Mouse (Mus musculus) bone marrow, adult 2 months (tissue): ENCODE measurements around the gene Ncbp3. TPM values are rescaled to one million over a fixed set of nuclear protein-coding genes. Genes with fewer than 3 reads are reported as not detected.

Experiments
- H3K27ac ChIP-seq: fragments of 200-500 bp; 2 replicates; pipeline ENCODE4 v1.5.1; 2012; ENCODE audit warnings: low read depth, mild to moderate bottlenecking, control low read depth, inconsistent platforms, low read length; ENCODE audit not compliant: control insufficient read depth, poor library complexity, insufficient read depth
- H3K4me1 ChIP-seq: fragments of 200-500 bp; 2 replicates; pipeline ENCODE4 v1.6.1; 2011; ENCODE audit warnings: low read length; ENCODE audit not compliant: control insufficient read depth, insufficient read depth
- H3K4me3 ChIP-seq: fragments of 200-500 bp; replicated peaks from 2 replicates; pipeline ENCODE3; 2011; ENCODE audit warnings: mild to moderate bottlenecking, low read depth, low read length, control low read depth; ENCODE audit not compliant: control insufficient read depth
- CTCF ChIP-seq: fragments of 200-500 bp; IDR thresholded peaks from 2 replicates; pipeline ENCODE4 v1.5.1; 2011; ENCODE audit warnings: low read length, control low read depth; ENCODE audit not compliant: control insufficient read depth, insufficient read depth
- POLR2A ChIP-seq: fragments of 200-500 bp; IDR thresholded peaks from 2 replicates; pipeline ENCODE4 v1.6.1; 2011; ENCODE audit warnings: low read depth, mild to moderate bottlenecking, control low read depth, low read length, borderline replicate concordance; ENCODE audit not compliant: control insufficient read depth
- WGBS: fragments of 180-500 bp; shearing (Covaris S2); methylation state at CpG from one replicate; pipeline ENCODE4 v1.1.7; 2018; 5-methylcytosine and 5-hydroxymethylcytosine counted together
- polyA plus RNA-seq: library from polyadenylated mRNA; stranded (reverse); fragments of >200 nt; gene quantifications from 2 replicates; pipeline ENCODE4 v1.2.4, GENCODE M21; 2011; ENCODE audit warnings: low replicate concordance; ENCODE audit not compliant: missing spikeins, insufficient read depth, insufficient read length

Gene Ncbp3
- polyA plus RNA-seq, 1 experiment: 8.0 TPM

DNA sequence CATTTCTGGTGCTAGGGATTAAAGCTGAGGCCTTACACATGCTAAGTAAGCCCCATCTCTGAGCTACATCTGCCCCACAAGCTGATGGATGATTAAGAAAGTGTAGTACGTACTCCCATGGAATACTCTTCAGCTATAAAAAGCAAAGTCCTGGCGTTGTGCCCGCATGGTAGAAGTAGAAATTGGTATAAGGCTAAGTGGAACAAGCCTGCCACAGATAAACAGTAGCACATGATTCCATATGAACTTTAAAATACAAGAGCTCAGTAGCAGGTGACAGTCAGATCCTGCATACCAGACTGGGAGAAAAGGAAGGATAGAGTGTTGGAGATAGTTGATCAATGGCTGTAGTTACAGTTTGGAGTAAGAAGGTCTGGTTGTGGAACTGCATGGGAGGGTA is 13.8 kb downstream of the Ncbp3 start:
- H3K4me1 ChIP-seq: no peaks in the 10 kb centered on the region
- WGBS: 87% methylated on average over 3 of the region's 3 CpGs
- TF ChIP-seq CTCF (no peak), POLR2A (no peak)
- no peak overlapping the region for H3K27ac ChIP-seq
- H3K4me3 ChIP-seq: no peak overlapping the region

- Histone ChIP-seq H3K27ac (no peak overlapping the region), H3K4me1 (no peaks in the 10 kb centered on the region), H3K4me3 (no peak overlapping the region)
- 70% methylated on average over 3 of the region's 3 CpGs for WGBS
- TF ChIP-seq POLR2A (no peak), CTCF (peak; percentile 50)
These were observed 24.3 kb downstream of the Ncbp3 start for GRCm38 (mm10) chr11:73071839-73072238.

DNA sequence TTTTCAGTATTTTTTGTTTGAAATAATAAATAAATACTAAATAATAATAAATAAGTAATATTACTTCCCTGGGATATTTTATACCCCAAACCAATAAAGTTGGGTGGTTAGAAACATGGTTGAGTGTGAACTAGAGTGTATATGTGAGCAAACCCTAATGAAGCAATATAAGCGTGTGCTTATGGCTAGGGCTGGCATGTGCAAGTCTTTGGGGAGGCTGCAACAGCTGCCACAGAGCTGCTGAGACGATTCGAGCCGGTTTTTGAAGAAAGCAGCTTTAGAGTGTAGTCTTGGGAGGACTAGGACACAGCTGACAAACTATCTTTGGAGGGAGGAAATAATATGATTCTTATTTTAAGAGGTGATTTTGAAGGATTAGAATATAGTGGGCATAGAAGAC is 28.7 kb downstream of the Ncbp3 start:
- Histone ChIP-seq H3K27ac (no peak overlapping the region), H3K4me1 (no peaks in the 10 kb centered on the region), H3K4me3 (no peak overlapping the region)
- TF ChIP-seq CTCF (no peak), POLR2A (no peak)
- WGBS: 88% methylated on average over 4 of the region's 4 CpGs

- WGBS: 91% methylated on average over 4 of the region's 4 CpGs
- H3K4me3 ChIP-seq: no peak overlapping the region
- TF ChIP-seq POLR2A: no peak
- no peak for TF ChIP-seq CTCF
- H3K4me1 ChIP-seq: no peaks in the 10 kb centered on the region
- no peak overlapping the region for H3K27ac ChIP-seq
These were observed 29.1 kb downstream of the Ncbp3 start for GRCm38 (mm10) chr11:73076733-73077132.

DNA sequence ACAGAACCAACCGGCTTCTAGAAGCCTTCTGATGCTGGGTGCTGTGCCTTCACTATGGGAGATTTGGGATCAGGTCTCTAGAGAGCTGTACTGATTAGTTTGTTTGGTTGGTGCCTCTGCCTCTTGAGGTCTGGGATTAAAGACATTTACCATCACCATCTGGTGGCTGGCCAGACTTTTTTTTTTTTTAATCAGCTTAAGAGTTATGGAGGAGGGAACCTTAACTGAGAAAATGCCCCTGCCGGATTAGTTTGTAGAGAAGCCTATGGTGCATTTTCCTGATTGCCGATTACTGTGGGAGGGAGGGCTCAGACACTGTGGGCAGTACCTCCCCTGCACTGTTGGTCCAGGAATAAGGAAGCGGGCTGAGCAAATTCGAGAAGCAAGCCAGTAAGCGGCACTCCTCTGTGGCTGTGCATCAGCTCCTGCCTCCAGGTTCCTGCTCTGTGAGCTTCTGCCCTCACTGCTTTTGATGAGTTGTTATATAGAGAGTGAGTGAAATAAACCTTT is 29.7 kb downstream of the Ncbp3 start:
- Histone ChIP-seq H3K4me1 (no peaks in the 10 kb centered on the region), H3K27ac (no peak overlapping the region), H3K4me3 (no peak overlapping the region)
- TF ChIP-seq CTCF (no peak), POLR2A (no peak)
- WGBS: 80% methylated on average over 6 of the region's 6 CpGs

- no peak overlapping the region for H3K27ac ChIP-seq
- H3K4me1 ChIP-seq: no peaks in the 10 kb centered on the region
- no peak overlapping the region for H3K4me3 ChIP-seq
- TF ChIP-seq CTCF (no peak), POLR2A (no peak)
- 90% methylated on average over 8 of the region's 8 CpGs for WGBS
These were observed 31.0 kb downstream of the Ncbp3 start for GRCm38 (mm10) chr11:73078615-73079014.

DNA sequence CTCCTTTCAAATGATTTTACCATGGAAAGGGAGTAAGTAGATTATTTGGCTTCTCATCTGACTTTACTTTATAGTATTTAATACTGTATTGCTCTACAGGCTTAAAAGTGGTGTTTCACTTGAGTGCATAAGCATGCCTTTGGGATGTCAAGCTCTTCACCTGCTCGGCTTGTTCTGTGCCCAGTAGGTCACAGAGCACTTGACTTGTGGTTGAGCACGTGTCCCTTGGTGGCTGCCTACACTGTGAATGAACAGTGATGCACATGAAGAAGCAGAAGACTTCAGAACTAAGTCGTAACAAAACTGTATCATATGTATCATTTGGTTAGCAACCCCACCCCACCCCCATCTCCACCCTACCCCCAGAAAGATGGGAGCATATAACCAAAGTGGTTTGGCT is 32.7 kb downstream of the Ncbp3 start:
- no peak overlapping the region for H3K27ac ChIP-seq
- H3K4me1 ChIP-seq: no peaks in the 10 kb centered on the region
- H3K4me3 ChIP-seq: no peak overlapping the region
- no peak for TF ChIP-seq CTCF
- no peak for TF ChIP-seq POLR2A
- 81% methylated on average over 3 of the region's 3 CpGs for WGBS

DNA sequence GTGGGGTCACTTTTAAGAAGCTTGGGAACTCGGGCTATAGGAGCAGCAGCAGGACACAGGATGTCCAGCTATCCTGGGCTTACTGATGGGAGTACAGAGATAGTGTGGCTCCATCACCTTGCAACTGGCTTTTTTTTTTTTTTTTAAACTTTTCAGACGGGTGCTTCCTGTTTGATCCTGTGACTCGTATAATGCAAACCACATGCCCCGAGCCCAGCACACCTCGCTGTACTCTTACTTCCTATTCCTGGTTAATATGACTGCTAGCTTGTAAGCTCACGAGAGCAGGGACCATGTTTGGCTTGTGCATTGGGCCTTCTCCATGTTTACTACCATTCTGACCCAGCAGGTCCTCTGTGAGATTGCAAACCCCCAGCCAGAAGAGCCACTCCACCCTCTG is 36.7 kb downstream of the Ncbp3 start:
- Histone ChIP-seq H3K4me3 (no peak overlapping the region), H3K27ac (no peak overlapping the region), H3K4me1 (no peaks in the 10 kb centered on the region)
- WGBS: 6% methylated on average over 6 of the region's 6 CpGs
- TF ChIP-seq CTCF (no peak), POLR2A (no peak)

GRCm38 (mm10) chr11:73084804-73085231 is 37.2 kb downstream of the Ncbp3 start:
- WGBS: 73% methylated on average over 10 of the region's 10 CpGs
- TF ChIP-seq POLR2A (no peak), CTCF (no peak)
- Histone ChIP-seq H3K4me3 (no peak overlapping the region), H3K27ac (no peak overlapping the region), H3K4me1 (no peaks in the 10 kb centered on the region; the same call in 1 of the 2 replicates)
